Mouse (Mus musculus) embryonic facial prominence, embryonic 14.5 days (tissue): ENCODE results near the gene Eva1c. TPM values are rescaled to one million over a fixed set of nuclear protein-coding genes. Genes with fewer than 3 reads are reported as not detected.

Experiments
- ATAC-seq: fragments of 200-750 bp; cut with Nextera tagmentation; 2 replicates; pipeline ENCODE4 v1.8.0; 2017; ENCODE audit warnings: low read depth, moderate number of reproducible peaks, moderate TSS enrichment
- DNase-seq: peaks from one replicate; pipeline ENCODE4 v3.0.0-alpha.2; 2015; ENCODE audit warnings: low spot score
- H3K27ac ChIP-seq: fragments of 300-500 bp; sonication (generic); replicated peaks from 2 replicates; pipeline ENCODE4 v1.5.1; 2014; ENCODE audit warnings: low read depth, mild to moderate bottlenecking, low read length, moderate library complexity
- H3K27me3 ChIP-seq: fragments of 300-500 bp; sonication (generic); replicated peaks from 2 replicates; pipeline ENCODE4 v1.6.1; 2014; ENCODE audit warnings: low read length; ENCODE audit not compliant: control insufficient read depth, insufficient read depth
- H3K36me3 ChIP-seq: fragments of 300-500 bp; sonication (generic); 2 replicates; pipeline ENCODE4 v1.6.1; 2014; ENCODE audit warnings: low read length, mixed read lengths; ENCODE audit not compliant: control insufficient read depth, insufficient read depth
- H3K4me1 ChIP-seq: fragments of 300-500 bp; sonication (generic); 2 replicates; pipeline ENCODE4 v1.6.1; 2014; ENCODE audit warnings: antibody characterized with exemption, low read length; ENCODE audit not compliant: control insufficient read depth, insufficient read depth
- H3K4me2 ChIP-seq: fragments of 300-500 bp; sonication (generic); 2 replicates; pipeline ENCODE4 v1.6.1; 2014; ENCODE audit warnings: low read depth, mild to moderate bottlenecking, low read length, moderate library complexity, mixed read lengths
- H3K4me3 ChIP-seq: fragments of 300-500 bp; sonication (generic); 2 replicates; pipeline ENCODE4 v1.5.1; 2014; ENCODE audit warnings: low read depth, mild to moderate bottlenecking, low read length
- H3K9ac ChIP-seq: fragments of 300-500 bp; sonication (generic); 2 replicates; pipeline ENCODE4 v1.6.1; 2014; ENCODE audit warnings: low read depth, mild to moderate bottlenecking, low read length, moderate library complexity, mixed read lengths
- H3K9me3 ChIP-seq: fragments of 300-500 bp; sonication (generic); 2 replicates; pipeline ENCODE4 v1.6.1; 2016; ENCODE audit warnings: low read length; ENCODE audit not compliant: control insufficient read depth
- WGBS: fragments of 180-500 bp; shearing (Covaris S2); extraction: QIAGEN DNeasy Blood & Tissue Kit; methylation state at CpG from one replicate; pipeline ENCODE4 v1.1.7; 2014; 5-methylcytosine and 5-hydroxymethylcytosine counted together
- polyA plus RNA-seq: library from polyadenylated mRNA; unstranded; fragments of >200 nt; fragmentation: Nextera tagmentation; extraction: Ambion mirVana; gene quantifications from 2 replicates; pipeline ENCODE4 v1.2.1, GENCODE M21; 2014

The Eva1c gene
- polyA plus RNA-seq, 1 experiment from 2014 or later: 4.5 TPM

DNA sequence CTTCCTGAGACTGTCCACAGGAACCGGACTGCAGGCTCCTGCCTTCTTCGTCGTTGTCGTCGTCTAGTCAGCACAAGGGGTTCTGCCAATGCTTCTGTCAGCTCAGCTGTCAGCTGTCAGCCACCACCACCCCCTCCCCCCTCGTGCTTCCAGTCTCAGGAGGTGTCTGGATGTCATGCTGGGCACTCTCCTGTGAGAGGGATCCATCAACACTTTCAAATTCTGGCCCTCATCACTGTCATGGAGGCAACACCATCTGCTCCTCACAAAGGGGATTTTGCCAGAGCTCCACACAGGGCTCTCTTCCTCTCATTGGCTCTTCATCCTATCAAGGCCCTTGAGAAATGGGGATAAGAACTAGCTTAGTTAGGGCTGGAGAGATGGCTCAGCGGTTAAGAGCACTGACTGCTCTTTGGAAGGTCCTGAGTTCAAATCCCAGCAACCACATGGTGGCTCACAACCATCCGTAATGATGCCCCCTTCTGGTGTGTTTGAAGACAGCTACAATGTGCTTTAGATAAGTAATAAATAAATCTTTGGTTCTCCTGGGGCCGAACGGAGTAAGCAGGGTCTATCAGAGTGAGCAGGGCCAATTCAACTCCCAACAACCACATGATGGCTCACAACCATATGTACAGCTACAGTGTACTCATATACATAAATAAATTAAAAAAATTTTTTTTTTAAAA lies 95.1 kb downstream of the Eva1c start:
- H3K4me2 ChIP-seq: no peak overlapping the region
- H3K4me1 ChIP-seq: no peaks in the 10 kb centered on the region
- H3K4me3 ChIP-seq: no peak overlapping the region
- no peak overlapping the region for H3K9ac ChIP-seq
- DNase-seq (peak; percentile 24), ATAC-seq (no peak; the same call in 1 of the 2 replicates)
- WGBS: 48% methylated on average over 10 of the region's 10 CpGs
- H3K36me3 ChIP-seq: peaks cover 7% of the 10 kb centered on the region; the same call in 1 of the 2 replicates
- H3K27ac ChIP-seq: no peak overlapping the region
- no peaks in the 10 kb centered on the region for H3K27me3 ChIP-seq
- H3K9me3 ChIP-seq: no peaks in the 10 kb centered on the region

DNA sequence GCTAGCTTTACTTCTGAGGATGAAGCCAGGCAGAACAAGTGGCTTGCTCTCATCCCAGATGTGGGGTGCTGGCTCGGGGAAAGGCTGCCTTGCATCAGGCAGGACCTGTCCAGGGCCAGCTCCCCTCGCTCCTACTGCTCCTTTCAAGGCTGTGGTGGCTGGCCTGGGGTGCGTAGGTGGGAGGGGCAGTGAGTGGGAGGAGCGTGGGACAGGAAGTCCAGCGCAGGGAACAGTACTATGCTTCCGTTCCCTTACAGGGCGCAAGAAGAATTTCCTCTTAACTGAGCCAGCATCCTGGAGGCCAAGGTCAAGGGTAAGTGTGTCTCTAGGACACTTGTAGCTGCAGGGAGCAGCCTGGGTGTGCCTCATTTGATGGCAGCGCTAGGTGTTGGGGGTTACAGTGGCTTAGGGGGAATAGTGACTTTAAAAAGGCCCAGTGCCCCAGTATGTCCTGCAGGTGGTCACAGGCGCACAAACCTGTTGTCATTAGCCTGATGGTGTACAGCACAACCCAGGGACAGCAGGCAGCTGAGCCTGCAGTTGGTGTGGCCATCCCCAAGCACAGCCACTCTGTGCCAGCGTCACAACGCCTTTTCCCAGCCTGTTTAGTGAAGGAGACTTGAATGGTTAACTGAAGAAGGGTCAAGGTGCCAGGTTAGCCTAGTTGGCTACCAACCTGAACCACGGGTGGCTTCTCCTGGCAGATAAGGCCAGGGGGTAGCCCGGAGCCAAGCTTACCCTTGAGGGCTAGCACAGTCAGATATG lies 98.3 kb downstream of the Eva1c start:
- Histone ChIP-seq H3K27ac (no peak overlapping the region), H3K4me2 (no peak overlapping the region), H3K4me1 (no peaks in the 10 kb centered on the region), H3K9me3 (no peaks in the 10 kb centered on the region), H3K9ac (no peak overlapping the region), H3K4me3 (no peak overlapping the region), H3K27me3 (no peaks in the 10 kb centered on the region), H3K36me3 (peaks cover 10% of the 10 kb centered on the region)
- ATAC-seq (no peak), DNase-seq (no peak)
- 81% methylated on average over 13 of the region's 13 CpGs for WGBS

DNA sequence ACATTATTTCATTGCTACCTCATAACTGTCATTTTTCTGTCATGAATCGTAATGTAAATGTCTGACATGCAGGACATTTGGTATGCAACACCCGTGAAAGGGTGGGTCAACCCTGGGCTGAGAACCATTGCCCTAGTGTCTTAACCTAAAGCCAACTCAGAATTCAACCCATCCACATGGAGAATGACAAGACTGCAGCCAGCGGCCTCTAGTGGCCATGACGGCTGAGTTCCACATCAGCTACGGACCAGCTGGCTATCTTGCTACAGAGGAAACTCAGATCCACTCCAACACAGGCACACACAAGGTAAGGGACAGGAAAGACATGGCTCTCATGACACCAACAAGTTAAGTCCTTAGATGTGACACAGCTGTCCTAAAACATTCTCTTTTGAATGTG lies 98.9 kb downstream of the Eva1c start:
- Histone ChIP-seq H3K4me1 (no peaks in the 10 kb centered on the region), H3K27me3 (no peaks in the 10 kb centered on the region), H3K36me3 (peaks cover 10% of the 10 kb centered on the region), H3K27ac (no peak overlapping the region), H3K4me3 (no peak overlapping the region), H3K9ac (no peak overlapping the region), H3K4me2 (no peak overlapping the region), H3K9me3 (no peaks in the 10 kb centered on the region)
- 21% methylated on average over 5 of the region's 5 CpGs for WGBS
- ATAC-seq (peak; percentile 79), DNase-seq (peak; percentile 77)

DNA sequence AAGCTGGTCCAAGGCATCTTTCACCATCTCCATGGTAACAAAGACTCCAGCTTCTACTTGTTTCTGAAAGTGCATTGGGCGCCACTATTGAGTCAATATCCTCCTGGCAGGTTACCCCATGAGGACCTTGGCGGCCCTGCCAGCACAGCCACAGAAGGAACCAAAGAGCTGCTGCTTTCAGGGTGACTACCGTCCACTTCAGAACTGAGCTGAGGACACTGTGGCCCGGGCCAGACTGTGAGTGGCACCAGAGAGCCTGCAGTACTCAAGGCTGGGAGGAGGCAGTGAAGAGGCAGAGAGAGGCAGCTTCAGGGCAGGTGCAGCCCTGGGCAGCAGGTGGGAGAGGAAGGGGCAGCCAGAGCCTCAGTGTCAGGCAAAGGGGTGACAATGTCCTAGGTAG lies 100.9 kb downstream of the Eva1c start:
- Histone ChIP-seq H3K4me1 (no peaks in the 10 kb centered on the region), H3K9ac (no peak overlapping the region), H3K4me2 (no peak overlapping the region), H3K36me3 (peaks cover 10% of the 10 kb centered on the region), H3K4me3 (no peak overlapping the region), H3K27ac (no peak overlapping the region), H3K9me3 (no peaks in the 10 kb centered on the region), H3K27me3 (no peaks in the 10 kb centered on the region)
- DNase-seq: no peak
- no peak for ATAC-seq
- 86% methylated on average over 4 of the region's 4 CpGs for WGBS

DNA sequence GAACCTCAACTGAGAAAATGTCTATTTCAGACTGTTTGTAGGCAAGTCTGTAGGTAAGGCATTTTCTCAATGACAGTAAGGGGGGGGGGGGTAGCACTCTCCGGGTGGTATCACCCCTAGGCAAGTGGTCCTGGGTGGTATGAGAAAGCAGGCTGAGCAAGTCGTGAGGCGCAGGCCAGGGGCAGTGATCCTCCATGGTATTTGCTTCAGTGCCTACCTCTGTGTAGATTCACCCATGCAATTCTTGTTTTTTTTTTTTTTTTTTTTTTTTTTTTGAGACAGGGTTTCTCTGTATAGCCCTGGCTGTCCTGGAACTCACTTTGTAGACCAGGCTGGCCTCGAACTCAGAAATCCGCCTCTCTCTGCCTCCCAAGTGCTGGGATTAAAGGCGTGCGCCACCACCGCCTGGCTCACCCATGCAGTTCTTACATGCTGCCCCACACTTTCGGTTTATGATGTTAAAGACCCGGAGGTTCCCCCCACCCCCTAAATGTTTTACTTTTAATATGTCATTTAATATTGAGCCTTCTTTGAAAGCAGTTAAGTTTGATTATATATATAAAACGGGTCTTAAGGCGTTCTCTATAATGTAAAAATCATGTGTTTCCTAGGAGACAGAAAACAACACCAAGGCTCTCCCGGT lies 107.1 kb downstream of the Eva1c start:
- Histone ChIP-seq H3K27me3 (no peaks in the 10 kb centered on the region), H3K36me3 (no peaks in the 10 kb centered on the region), H3K4me1 (no peaks in the 10 kb centered on the region), H3K27ac (peak overlapping the region; percentile 78), H3K4me2 (peak overlapping the region; percentile 74), H3K9me3 (no peaks in the 10 kb centered on the region), H3K9ac (peak overlapping the region; percentile 73), H3K4me3 (peak overlapping the region; percentile 81)
- WGBS: 27% methylated on average over 13 of the region's 13 CpGs
- DNase-seq (no peak), ATAC-seq (no peak)

DNA sequence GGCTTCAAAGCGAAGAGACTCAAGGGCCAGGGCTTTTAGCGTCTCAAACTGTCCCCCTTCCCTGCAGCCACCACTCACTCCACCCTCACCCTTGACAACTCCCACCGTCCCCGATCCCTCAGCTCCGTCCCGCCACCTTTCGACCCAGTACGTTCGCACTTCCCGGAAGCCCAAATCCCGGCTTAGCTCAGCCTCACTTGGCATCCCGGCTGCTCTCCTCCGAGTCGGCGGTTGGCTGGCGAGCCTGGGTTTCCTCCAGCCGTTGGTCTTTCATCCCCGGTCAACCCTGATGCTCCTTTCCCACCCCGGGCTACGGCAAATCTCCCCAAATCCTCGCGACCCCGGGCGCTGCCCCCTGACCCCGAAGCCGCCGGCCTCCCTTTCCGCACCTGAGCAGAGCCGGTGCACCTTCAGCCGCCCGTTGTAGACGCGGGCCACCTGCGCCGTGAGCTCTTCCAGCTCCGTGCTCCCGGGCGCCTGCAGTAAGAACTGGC lies 107.7 kb downstream of the Eva1c start:
- Histone ChIP-seq H3K9me3 (no peaks in the 10 kb centered on the region), H3K36me3 (no peaks in the 10 kb centered on the region), H3K4me1 (no peaks in the 10 kb centered on the region), H3K4me3 (peak overlapping the region; percentile 81), H3K9ac (peak overlapping the region; percentile 73), H3K4me2 (peak overlapping the region; percentile 74), H3K27me3 (no peaks in the 10 kb centered on the region), H3K27ac (peak overlapping the region; percentile 78)
- peak; percentile 66 for ATAC-seq
- WGBS: under 1% methylated on average over 30 of the region's 38 CpGs
- peak; percentile 76 for DNase-seq

DNA sequence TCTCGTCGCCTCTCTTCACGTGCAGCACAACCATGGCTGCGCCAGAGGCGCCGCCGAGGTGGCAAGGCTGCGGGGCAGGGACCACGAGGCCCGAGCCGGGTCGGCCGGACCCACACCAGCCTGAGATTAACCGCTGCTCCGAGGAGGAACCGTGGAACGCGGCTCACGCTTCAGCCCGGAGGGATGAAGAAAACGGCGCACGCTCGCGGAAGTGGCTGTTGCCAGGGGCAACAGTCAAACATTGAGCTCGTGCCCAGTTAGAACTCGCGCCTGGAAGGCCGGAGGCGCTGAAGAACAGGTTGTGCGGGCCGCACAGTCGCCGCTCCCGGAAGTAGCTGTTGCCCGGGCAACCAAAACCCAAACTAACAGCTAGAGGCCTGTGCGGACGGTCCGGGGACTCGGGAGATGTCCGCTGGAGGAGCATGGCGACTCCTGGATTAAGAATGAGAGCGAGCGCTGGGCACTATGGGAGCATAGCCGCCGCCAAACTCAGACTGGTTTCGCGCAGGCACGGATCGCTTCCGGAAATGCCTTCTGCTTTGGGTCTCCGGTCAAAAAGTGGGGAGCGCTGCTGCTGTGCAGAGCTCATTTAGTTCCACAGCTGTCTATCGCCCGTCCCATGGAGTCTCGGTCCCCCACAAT lies 108.3 kb downstream of the Eva1c start, which contains the start of gene Cfap298:
Gene Cfap298 (minus strand): TSS at position 428 of the 642 bp plus-strand sequence.
- Histone ChIP-seq H3K36me3 (no peaks in the 10 kb centered on the region), H3K9ac (peak within 1 kb of the TSS; percentile 73), H3K9me3 (no peaks in the 10 kb centered on the region), H3K27ac (peak within 1 kb of the TSS; percentile 78), H3K4me3 (peak within 1 kb of the TSS; percentile 81), H3K4me1 (no peaks in the 10 kb centered on the region), H3K4me2 (peak within 1 kb of the TSS; percentile 74), H3K27me3 (no peaks in the 10 kb centered on the region)
- DNase-seq: peak; percentile 98
- ATAC-seq: peak; percentile 98
- WGBS: under 1% methylated on average over 50 of the region's 56 CpGs

DNA sequence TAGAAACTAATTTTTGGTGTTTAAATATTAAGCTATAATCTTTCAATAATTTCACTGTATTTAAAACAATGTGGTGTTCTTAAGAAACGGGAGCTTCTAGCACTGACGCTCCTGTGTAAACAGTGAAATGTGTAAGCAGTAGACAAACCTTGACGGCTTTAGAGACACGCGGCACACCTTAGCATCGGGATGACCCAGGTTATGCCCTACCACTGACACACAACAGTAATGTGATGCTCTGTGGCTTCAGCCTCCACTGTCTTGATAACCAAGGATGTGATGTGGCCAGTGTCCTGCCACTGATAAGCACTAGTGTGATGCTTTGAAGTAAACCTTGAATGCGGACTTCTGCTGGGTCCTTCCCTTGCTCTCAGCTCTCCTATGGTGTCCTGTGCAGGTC lies 114.7 kb downstream of the Eva1c start:
- H3K9me3 ChIP-seq: no peaks in the 10 kb centered on the region
- no peak for DNase-seq
- H3K27ac ChIP-seq: no peak overlapping the region
- H3K4me3 ChIP-seq: no peak overlapping the region
- H3K9ac ChIP-seq: no peak overlapping the region
- H3K27me3 ChIP-seq: no peaks in the 10 kb centered on the region
- H3K4me1 ChIP-seq: no peaks in the 10 kb centered on the region
- 93% methylated on average over 7 of the region's 7 CpGs for WGBS
- no peak overlapping the region for H3K4me2 ChIP-seq
- H3K36me3 ChIP-seq: peaks cover 23% of the 10 kb centered on the region; the same call in 1 of the 2 replicates
- no peak for ATAC-seq
